Mouse (Mus musculus): ENCODE measurements around the gene Cdkn2aipnl. TPM values are rescaled to one million over a fixed set of nuclear protein-coding genes. Genes with fewer than 3 reads are reported as not detected.

Gene Cdkn2aipnl
- polyA plus RNA-seq, 1 experiment from 2014 or later = 105 TPM

- H3K27ac ChIP-seq = no peak overlapping the region
- no peaks in the 10 kb centered on the region for H3K36me3 ChIP-seq
- H3K27me3 ChIP-seq (ENCODE audit: insufficient read depth, poor library complexity, severe bottlenecking) = no peaks in the 10 kb centered on the region; the same call in 1 of the 2 replicates
- H3K4me3 ChIP-seq = no peak overlapping the region
- WGBS = 74% methylated on average over 6 of the region's 6 CpGs
- peaks cover 12% of the 10 kb centered on the region; the same call in 1 of the 2 replicates for H3K4me1 ChIP-seq
- no peak for DNase-seq (ENCODE audit: low spot score)
- H3K9me3 ChIP-seq = no peaks in the 10 kb centered on the region
These were observed 30.1 kb upstream of the Cdkn2aipnl start for GRCm38 (mm10) chr11:51937361-51937781.

GRCm38 (mm10) chr11:51938817-51939589 is 28.5 kb upstream of the Cdkn2aipnl start:
- Histone ChIP-seq H3K27ac (no peak overlapping the region), H3K4me1 (peaks cover 23% of the 10 kb centered on the region), H3K36me3 (no peaks in the 10 kb centered on the region), H3K9me3 (no peaks in the 10 kb centered on the region), H3K27me3 (ENCODE audit: insufficient read depth, poor library complexity, severe bottlenecking) (no peaks in the 10 kb centered on the region; the same call in 1 of the 2 replicates), H3K4me3 (no peak overlapping the region)
- peak; percentile 69 for DNase-seq (ENCODE audit: low spot score)
- WGBS = 81% methylated on average over 12 of the region's 12 CpGs

- Histone ChIP-seq H3K27ac (no peak overlapping the region), H3K27me3 (ENCODE audit: insufficient read depth, poor library complexity, severe bottlenecking) (no peaks in the 10 kb centered on the region; the same call in 1 of the 2 replicates), H3K4me1 (peaks cover 23% of the 10 kb centered on the region), H3K9me3 (no peaks in the 10 kb centered on the region), H3K4me3 (no peak overlapping the region), H3K36me3 (no peaks in the 10 kb centered on the region)
- 86% methylated on average over 8 of the region's 8 CpGs for WGBS
- no peak for DNase-seq (ENCODE audit: low spot score)
These were observed 27.9 kb upstream of the Cdkn2aipnl start for GRCm38 (mm10) chr11:51939590-51939955.

- H3K9me3 ChIP-seq = no peaks in the 10 kb centered on the region
- H3K4me1 ChIP-seq = peaks cover 32% of the 10 kb centered on the region
- 46% methylated on average over 13 of the region's 13 CpGs for WGBS
- no peak overlapping the region for H3K27ac ChIP-seq
- no peak overlapping the region for H3K4me3 ChIP-seq
- no peak for DNase-seq (ENCODE audit: low spot score)
- no peaks in the 10 kb centered on the region for H3K36me3 ChIP-seq
- no peaks in the 10 kb centered on the region; the same call in 1 of the 2 replicates for H3K27me3 ChIP-seq (ENCODE audit: insufficient read depth, poor library complexity, severe bottlenecking)
These were observed 26.9 kb upstream of the Cdkn2aipnl start for GRCm38 (mm10) chr11:51940511-51940955.

DNA sequence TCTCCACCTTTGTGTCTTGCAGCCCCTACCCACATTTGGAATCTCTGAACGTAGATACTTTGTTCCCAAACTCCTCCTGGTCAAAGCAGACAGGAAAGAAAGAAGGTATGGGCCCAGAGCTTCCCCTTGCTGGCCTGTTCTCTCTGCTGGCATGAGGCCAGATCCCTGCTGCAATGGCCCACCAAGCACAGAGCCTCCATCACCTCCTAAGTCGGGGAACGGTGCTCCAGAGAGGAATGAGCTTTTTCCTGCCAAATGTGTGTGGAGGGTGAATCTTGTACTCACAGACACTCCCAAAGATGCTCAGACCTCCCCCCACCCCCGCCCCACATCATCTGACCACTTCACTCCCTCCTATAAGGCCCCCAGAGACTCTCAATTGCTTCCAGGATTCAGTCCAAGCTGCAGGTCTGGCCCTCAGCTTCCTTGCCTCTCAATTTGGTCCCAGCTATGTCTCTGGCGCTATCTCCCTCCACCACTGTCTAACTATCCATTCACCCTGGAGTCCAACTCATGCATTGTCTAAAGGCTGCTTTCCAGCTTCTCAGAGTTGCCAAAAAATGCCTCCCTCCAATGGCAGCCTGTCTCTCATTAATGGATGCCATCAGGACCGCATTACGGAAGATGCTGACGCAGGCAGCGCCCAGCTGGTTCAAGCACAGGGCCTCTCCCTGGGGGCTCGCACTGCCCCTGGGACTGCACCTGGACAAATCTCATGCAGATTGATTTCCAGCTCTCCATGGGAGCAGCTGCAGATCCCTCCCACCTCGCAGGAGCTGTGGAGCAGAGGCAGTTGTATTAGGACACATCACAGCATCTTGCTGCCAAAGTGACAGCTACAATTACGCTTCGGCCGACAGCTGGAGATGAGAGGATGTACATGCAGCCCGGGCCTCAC is 24.6 kb upstream of the Cdkn2aipnl start:
- H3K27me3 ChIP-seq (ENCODE audit: insufficient read depth, poor library complexity, severe bottlenecking) = no peaks in the 10 kb centered on the region
- WGBS = 68% methylated on average over 15 of the region's 15 CpGs
- H3K36me3 ChIP-seq = no peaks in the 10 kb centered on the region
- no peak overlapping the region for H3K4me3 ChIP-seq
- no peak for DNase-seq (ENCODE audit: low spot score)
- H3K9me3 ChIP-seq = no peaks in the 10 kb centered on the region
- peaks cover 47% of the 10 kb centered on the region for H3K4me1 ChIP-seq
- H3K27ac ChIP-seq = peak overlapping the region; percentile 0; the same call in 1 of the 2 replicates

GRCm38 (mm10) chr11:51943500-51943841 is 24.0 kb upstream of the Cdkn2aipnl start:
- Histone ChIP-seq H3K27ac (peak overlapping the region; percentile 0; the same call in 1 of the 2 replicates), H3K36me3 (no peaks in the 10 kb centered on the region), H3K9me3 (no peaks in the 10 kb centered on the region), H3K4me1 (peaks cover 47% of the 10 kb centered on the region), H3K27me3 (ENCODE audit: insufficient read depth, poor library complexity, severe bottlenecking) (no peaks in the 10 kb centered on the region), H3K4me3 (no peak overlapping the region)
- 51% methylated on average over 6 of the region's 6 CpGs for WGBS
- DNase-seq (ENCODE audit: low spot score) = no peak

DNA sequence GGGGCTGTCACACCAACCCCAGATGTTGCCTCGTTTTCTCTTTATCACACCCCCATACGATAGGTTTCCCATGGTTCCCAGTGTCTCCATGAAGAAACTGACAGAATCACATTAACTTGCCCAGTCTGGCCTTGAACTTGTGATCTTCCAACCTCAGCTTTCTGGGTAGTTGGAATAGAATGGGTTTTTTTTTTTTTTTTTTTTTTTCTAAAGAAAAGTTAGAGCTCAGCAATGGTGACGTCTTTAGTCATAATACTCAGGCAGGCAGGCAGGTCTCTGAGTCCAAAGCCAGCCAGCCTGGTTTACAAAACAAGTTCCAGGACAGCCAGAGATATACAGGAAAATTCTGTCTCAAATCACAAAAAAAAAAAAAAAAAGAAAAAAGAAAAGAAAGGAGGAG is 23.2 kb upstream of the Cdkn2aipnl start:
- H3K27ac ChIP-seq = no peak overlapping the region
- 85% methylated on average over 3 of the region's 3 CpGs for WGBS
- peaks cover 45% of the 10 kb centered on the region for H3K4me1 ChIP-seq
- H3K4me3 ChIP-seq = no peak overlapping the region
- no peak for DNase-seq (ENCODE audit: low spot score)
- H3K36me3 ChIP-seq = no peaks in the 10 kb centered on the region
- H3K9me3 ChIP-seq = no peaks in the 10 kb centered on the region
- H3K27me3 ChIP-seq (ENCODE audit: insufficient read depth, poor library complexity, severe bottlenecking) = no peaks in the 10 kb centered on the region

- H3K36me3 ChIP-seq = no peaks in the 10 kb centered on the region
- peak overlapping the region; percentile 12 for H3K4me3 ChIP-seq
- 14% methylated on average over 8 of the region's 8 CpGs for WGBS
- no peaks in the 10 kb centered on the region for H3K9me3 ChIP-seq
- no peaks in the 10 kb centered on the region for H3K27me3 ChIP-seq (ENCODE audit: insufficient read depth, poor library complexity, severe bottlenecking)
- no peak for DNase-seq (ENCODE audit: low spot score)
- peak overlapping the region; percentile 79 for H3K27ac ChIP-seq
- peaks cover 44% of the 10 kb centered on the region for H3K4me1 ChIP-seq
These were observed 21.9 kb upstream of the Cdkn2aipnl start for GRCm38 (mm10) chr11:51945548-51945947.

DNA sequence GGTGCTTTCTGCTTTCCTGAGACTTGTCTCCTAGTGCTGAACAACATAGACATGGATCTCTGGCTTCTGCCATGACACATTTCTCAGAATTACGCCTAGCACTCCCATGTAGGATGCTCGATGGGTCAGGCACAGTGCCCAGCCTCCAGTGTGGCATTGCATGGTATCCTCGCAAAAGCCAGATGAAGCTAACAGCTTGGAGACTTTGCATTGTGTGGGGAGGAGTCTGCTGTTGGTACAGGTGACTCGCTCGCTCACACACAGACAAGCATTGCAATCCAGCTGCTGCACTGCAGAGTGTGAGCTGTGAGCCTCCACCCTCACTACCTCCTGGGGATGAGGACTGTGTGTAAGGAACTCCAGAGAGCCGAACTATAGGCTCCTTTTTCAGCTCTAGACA is 21.3 kb upstream of the Cdkn2aipnl start:
- no peak for DNase-seq (ENCODE audit: low spot score)
- H3K9me3 ChIP-seq = no peaks in the 10 kb centered on the region
- H3K27me3 ChIP-seq (ENCODE audit: insufficient read depth, poor library complexity, severe bottlenecking) = no peaks in the 10 kb centered on the region
- H3K4me1 ChIP-seq = peaks cover 40% of the 10 kb centered on the region
- H3K27ac ChIP-seq = peak overlapping the region; percentile 79; the same call in 1 of the 2 replicates
- no peaks in the 10 kb centered on the region for H3K36me3 ChIP-seq
- 67% methylated on average over 6 of the region's 6 CpGs for WGBS
- H3K4me3 ChIP-seq = no peak overlapping the region

GRCm38 (mm10) chr11:51949155-51949840 is 18.2 kb upstream of the Cdkn2aipnl start:
- Histone ChIP-seq H3K27ac (no peak overlapping the region), H3K4me3 (no peak overlapping the region), H3K4me1 (peaks cover 35% of the 10 kb centered on the region), H3K36me3 (no peaks in the 10 kb centered on the region), H3K9me3 (no peaks in the 10 kb centered on the region), H3K27me3 (ENCODE audit: insufficient read depth, poor library complexity, severe bottlenecking) (no peaks in the 10 kb centered on the region)
- DNase-seq (ENCODE audit: low spot score) = no peak
- 59% methylated on average over 9 of the region's 9 CpGs for WGBS

DNA sequence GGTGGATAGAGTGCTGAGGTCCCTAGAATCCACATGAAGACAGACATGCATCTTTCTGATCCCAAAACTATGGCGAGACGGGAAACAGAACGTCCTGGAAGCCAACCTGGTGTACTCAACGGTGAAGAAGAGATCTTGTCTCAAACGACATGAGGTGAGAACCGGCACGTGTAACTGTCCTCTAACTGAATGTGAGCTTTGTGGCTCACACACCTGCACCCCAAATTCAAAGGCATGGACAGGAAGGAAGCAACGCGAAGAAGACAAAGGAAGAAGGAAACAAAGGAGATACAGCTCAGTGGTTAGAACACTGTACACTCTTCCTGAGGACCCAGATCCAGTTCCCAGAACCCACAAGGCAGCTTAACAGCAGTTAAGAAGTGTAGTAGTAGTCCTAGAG is 17.5 kb upstream of the Cdkn2aipnl start:
- Histone ChIP-seq H3K9me3 (no peaks in the 10 kb centered on the region), H3K36me3 (no peaks in the 10 kb centered on the region), H3K27ac (no peak overlapping the region), H3K4me1 (peaks cover 32% of the 10 kb centered on the region), H3K27me3 (ENCODE audit: insufficient read depth, poor library complexity, severe bottlenecking) (no peaks in the 10 kb centered on the region), H3K4me3 (no peak overlapping the region)
- 89% methylated on average over 9 of the region's 9 CpGs for WGBS
- no peak for DNase-seq (ENCODE audit: low spot score)

- 40% methylated on average over 5 of the region's 5 CpGs for WGBS
- H3K27ac ChIP-seq = no peak overlapping the region
- H3K27me3 ChIP-seq (ENCODE audit: insufficient read depth, poor library complexity, severe bottlenecking) = no peaks in the 10 kb centered on the region
- DNase-seq (ENCODE audit: low spot score) = no peak
- H3K4me3 ChIP-seq = no peak overlapping the region
- peaks cover 18% of the 10 kb centered on the region for H3K4me1 ChIP-seq
- no peaks in the 10 kb centered on the region for H3K36me3 ChIP-seq
- no peaks in the 10 kb centered on the region for H3K9me3 ChIP-seq
These were observed 15.5 kb upstream of the Cdkn2aipnl start for GRCm38 (mm10) chr11:51951861-51952420.

Data from heart, embryonic 10.5 days (tissue).